Mouse (Mus musculus): ENCODE data around the gene Isg20l2. TPM values are rescaled to one million over a fixed set of nuclear protein-coding genes. Genes with fewer than 3 reads are reported as not detected.
A peak's percentile ranks its signal among the peaks of the same experiment; 100 is the strongest.

Isg20l2 gene
- polyA plus RNA-seq, 1 experiment from 2014 or later, result 63.0 TPM

DNA sequence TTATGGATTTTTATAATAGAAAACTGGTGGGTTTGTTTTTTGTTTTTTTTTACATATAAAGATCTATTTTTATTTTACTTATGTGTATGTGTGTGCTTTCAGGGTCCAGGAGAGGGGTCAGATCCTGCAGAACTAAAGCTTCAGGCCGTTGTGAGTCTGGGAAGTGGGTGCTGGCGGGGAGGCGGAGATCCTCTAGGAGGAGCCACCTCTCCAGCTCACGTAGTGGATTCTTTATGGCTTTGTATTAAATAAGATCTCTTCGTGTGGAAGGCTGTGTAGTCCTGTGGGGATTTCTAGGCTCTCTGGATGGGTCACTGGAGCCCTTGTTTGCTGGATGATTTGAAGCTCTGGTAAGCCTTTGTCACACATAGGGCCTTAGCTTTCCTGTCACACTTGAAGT is 10.5 kb downstream of the Isg20l2 start:
- peaks cover 63% of the 10 kb centered on the region for H3K36me3 ChIP-seq
- 68% methylated on average over 5 of the region's 5 CpGs for WGBS
- H3K9me3 ChIP-seq, result no peaks in the 10 kb centered on the region
- no peak overlapping the region for H3K9ac ChIP-seq
- no peak for ATAC-seq (ENCODE audit: borderline replicate concordance, extremely low read depth, low FRiP score, low TSS enrichment)
- no peak overlapping the region for H3K27ac ChIP-seq
- no peak overlapping the region for H3K4me3 ChIP-seq
- H3K4me2 ChIP-seq, result no peak overlapping the region
- H3K4me1 ChIP-seq, result peaks cover 15% of the 10 kb centered on the region
- no peaks in the 10 kb centered on the region for H3K27me3 ChIP-seq

DNA sequence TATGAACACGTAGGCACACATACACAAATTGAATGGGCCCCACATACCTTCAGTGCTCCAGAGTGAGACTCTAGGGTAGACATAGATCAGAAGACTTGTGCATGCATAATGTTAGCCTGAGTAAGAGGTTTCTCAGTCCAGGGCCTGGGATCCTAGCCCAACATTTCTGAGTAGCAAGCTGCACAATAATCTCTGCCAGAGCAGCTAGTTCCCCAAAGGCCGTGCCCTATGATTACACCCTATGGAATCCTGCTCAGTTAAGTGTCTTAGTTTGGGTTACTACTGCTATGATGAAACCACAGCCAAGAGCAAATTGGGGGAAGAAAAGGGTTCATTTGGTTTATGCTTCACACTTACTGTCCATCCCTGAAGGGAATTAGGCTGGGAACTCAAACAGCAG is 12.4 kb downstream of the Isg20l2 start:
- Histone ChIP-seq H3K9ac (no peak overlapping the region), H3K4me2 (no peak overlapping the region), H3K4me3 (no peak overlapping the region), H3K4me1 (peaks cover 21% of the 10 kb centered on the region), H3K27ac (no peak overlapping the region), H3K36me3 (peaks cover 50% of the 10 kb centered on the region), H3K9me3 (no peaks in the 10 kb centered on the region), H3K27me3 (no peaks in the 10 kb centered on the region)
- no peak for ATAC-seq (ENCODE audit: borderline replicate concordance, extremely low read depth, low FRiP score, low TSS enrichment)
- WGBS, result 93% methylated on average over 2 of the region's 2 CpGs

DNA sequence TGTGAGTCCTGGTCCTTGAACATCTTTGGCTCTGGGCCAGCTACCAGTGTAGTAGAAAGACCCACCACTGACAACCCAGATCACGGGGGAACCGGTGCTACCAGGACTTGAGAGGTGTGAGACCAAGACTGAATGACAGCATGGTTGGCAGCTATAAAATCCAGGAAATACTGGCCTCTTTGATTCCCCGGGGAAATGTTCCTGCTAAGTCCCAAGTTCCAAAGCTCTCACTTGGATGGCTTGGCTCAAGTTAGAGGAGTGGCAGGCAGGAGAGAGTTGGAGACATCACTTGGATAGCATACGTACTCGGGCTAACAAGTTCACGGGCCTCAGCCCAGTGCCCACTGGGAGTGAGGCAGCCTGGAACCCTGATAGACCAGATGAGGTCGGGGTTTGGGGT is 13.5 kb downstream of the Isg20l2 start:
- Histone ChIP-seq H3K9ac (no peak overlapping the region), H3K4me1 (peaks cover 32% of the 10 kb centered on the region), H3K4me2 (no peak overlapping the region), H3K4me3 (no peak overlapping the region), H3K9me3 (no peaks in the 10 kb centered on the region), H3K27ac (no peak overlapping the region), H3K36me3 (peaks cover 39% of the 10 kb centered on the region), H3K27me3 (peaks cover 9% of the 10 kb centered on the region; the same call in 1 of the 2 replicates)
- ATAC-seq (ENCODE audit: borderline replicate concordance, extremely low read depth, low FRiP score, low TSS enrichment), result no peak
- WGBS, result 63% methylated on average over 7 of the region's 7 CpGs

DNA sequence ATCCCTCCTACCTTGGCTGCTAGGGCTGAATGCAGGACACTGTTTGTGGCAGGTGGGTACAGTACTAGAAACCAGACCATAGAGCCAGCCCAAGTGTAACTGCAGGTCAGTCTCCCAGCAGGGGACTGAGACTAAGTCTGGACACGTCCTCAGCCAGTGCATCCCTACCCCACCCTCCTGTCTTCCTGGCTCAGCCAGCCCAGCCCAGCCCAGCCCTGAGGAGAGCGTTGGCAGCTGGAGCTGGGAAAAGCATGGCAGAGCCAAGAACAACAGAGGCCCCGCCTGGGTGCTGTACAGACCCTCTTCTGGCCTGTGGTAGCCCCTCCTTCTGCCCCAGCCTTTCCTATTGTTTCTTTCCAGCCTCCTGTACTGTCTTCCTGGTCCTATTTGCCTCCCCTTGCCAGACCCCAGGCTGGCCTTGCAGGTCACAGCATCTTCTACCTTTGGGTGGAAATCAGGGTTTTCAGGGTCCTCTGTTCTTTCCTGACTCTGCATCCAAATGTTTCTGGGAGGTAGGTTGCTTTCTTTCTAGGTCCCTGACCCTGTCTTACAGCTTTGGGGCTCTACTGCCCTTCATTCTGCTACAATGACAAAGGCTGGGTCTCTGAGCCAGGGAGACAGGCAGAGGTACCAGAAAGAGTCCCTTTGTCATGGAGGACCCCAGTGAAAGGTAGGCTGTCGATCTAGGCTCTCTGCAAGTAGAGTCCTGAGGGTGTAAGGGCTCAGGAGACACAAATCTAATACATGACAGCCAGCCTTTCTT is 14.9 kb downstream of the Isg20l2 start:
- Histone ChIP-seq H3K27me3 (peaks cover 19% of the 10 kb centered on the region; the same call in 1 of the 2 replicates), H3K36me3 (peaks cover 24% of the 10 kb centered on the region), H3K4me3 (no peak overlapping the region), H3K27ac (peak overlapping the region; percentile 24; the same call in 1 of the 2 replicates), H3K4me2 (no peak overlapping the region), H3K4me1 (peaks cover 46% of the 10 kb centered on the region), H3K9ac (no peak overlapping the region), H3K9me3 (no peaks in the 10 kb centered on the region)
- ATAC-seq (ENCODE audit: borderline replicate concordance, extremely low read depth, low FRiP score, low TSS enrichment), result peak; percentile 66; the same call in 1 of the 2 replicates
- 27% methylated on average over 4 of the region's 4 CpGs for WGBS

DNA sequence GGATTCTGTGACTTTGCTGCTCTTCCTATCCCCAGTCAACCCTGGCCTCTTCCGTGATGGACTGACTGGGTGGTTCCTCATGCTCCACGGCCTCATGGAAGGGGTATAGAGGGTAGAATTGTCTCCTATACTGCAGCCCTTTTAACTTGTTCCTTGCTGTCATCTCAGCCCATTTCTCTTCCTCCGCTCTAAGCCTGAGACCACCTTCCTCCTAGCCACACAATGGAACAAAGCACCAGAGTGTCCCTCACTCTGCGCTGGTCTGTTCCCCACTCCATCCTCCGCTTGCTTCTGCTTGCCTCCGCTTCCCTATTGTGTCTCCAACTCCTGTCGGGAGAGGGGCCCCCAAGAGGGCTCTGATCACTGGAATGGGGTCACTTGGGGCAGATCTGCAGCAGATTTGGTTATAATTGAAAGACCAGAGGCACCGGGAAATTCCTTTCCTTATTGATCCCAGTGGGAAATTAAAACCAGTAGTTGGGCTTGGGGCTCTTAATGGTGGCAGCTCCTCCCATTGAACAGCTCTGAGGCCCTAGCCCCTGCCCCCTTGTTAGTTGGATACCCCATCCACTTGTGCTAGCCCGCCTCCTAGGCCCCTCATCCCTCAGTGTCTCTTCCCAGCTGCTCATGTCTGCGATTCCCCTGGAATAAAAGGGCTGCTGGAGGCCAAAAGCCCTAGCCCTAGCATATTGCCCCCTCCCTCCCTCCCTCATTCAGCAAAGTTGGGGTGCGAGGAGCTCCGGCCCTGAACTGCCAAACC is 15.8 kb downstream of the Isg20l2 start:
- Histone ChIP-seq H3K4me2 (no peak overlapping the region), H3K9me3 (no peaks in the 10 kb centered on the region), H3K4me1 (peaks cover 52% of the 10 kb centered on the region), H3K9ac (no peak overlapping the region), H3K4me3 (no peak overlapping the region), H3K27ac (no peak overlapping the region), H3K27me3 (peaks cover 19% of the 10 kb centered on the region; the same call in 1 of the 2 replicates), H3K36me3 (peaks cover 17% of the 10 kb centered on the region)
- 41% methylated on average over 12 of the region's 12 CpGs for WGBS
- ATAC-seq (ENCODE audit: borderline replicate concordance, extremely low read depth, low FRiP score, low TSS enrichment), result no peak

DNA sequence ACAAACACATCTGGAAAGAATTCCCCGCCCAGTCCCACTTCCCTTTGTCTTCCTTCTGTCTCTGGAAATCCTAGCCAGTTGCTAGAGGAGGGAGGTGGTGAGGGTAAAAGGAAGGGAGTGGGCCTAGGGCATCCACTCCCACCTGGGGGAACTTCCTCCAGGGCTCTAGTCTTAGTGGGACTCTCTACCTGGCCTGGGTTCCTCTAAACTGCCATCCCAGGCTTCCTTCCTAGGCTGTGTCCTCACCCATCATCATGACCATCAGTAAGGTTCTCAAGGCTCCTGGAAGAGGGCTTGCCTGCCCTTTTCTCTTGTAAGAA is 16.4 kb downstream of the Isg20l2 start:
- peaks cover 54% of the 10 kb centered on the region for H3K4me1 ChIP-seq
- H3K36me3 ChIP-seq, result peaks cover 12% of the 10 kb centered on the region
- H3K4me3 ChIP-seq, result no peak overlapping the region
- WGBS, result 45% methylated on average over 1 of the region's 1 CpGs
- H3K27ac ChIP-seq, result no peak overlapping the region
- H3K9ac ChIP-seq, result no peak overlapping the region
- H3K9me3 ChIP-seq, result no peaks in the 10 kb centered on the region
- peaks cover 23% of the 10 kb centered on the region; the same call in 1 of the 2 replicates for H3K27me3 ChIP-seq
- no peak overlapping the region for H3K4me2 ChIP-seq
- no peak for ATAC-seq (ENCODE audit: borderline replicate concordance, extremely low read depth, low FRiP score, low TSS enrichment)

DNA sequence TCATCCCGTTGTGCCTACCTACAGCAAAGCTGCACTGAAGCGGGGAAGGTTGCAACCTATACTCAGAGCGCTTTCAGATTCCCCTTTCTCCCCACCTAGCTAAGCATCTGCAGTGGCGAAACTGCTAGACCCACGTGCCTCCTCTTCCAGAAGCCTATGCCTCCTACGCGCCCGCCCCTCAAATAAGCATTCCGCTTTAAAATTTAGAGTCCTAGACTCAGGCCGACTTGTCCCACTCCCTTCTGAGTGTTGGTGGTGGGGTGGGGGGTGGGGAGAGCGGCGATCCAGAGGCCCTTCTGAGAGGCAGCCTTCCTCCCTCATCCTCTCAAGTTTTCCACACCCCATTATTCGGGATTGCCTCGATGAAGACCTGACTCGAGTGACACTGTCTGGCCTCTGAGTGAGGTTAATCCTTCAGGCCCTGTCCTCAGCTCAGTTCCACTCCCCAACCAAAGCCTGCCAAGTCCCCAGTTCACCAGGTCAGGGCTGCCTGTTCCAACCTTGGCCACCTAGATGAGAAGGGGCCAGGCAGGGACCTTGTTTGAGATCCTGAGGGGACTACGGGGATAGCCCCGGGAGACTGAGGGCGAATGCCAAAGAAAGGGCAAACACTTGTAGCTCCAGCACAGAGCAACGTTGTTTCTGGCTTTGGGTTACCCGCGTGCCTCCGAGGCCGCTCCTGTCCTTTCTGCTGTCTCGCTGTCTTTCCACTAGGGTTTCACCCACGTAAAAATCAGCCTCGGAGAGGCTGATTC is 17.1 kb downstream of the Isg20l2 start:
- peak overlapping the region; percentile 31 for H3K9ac ChIP-seq
- H3K27me3 ChIP-seq, result peaks cover 25% of the 10 kb centered on the region; the same call in 1 of the 2 replicates
- peak overlapping the region; percentile 70 for H3K4me2 ChIP-seq
- peaks cover 4% of the 10 kb centered on the region for H3K36me3 ChIP-seq
- no peak overlapping the region for H3K27ac ChIP-seq
- no peaks in the 10 kb centered on the region for H3K9me3 ChIP-seq
- peak overlapping the region; percentile 29 for H3K4me3 ChIP-seq
- WGBS, result 5% methylated on average over 26 of the region's 26 CpGs
- no peak for ATAC-seq (ENCODE audit: borderline replicate concordance, extremely low read depth, low FRiP score, low TSS enrichment)
- peaks cover 60% of the 10 kb centered on the region for H3K4me1 ChIP-seq

DNA sequence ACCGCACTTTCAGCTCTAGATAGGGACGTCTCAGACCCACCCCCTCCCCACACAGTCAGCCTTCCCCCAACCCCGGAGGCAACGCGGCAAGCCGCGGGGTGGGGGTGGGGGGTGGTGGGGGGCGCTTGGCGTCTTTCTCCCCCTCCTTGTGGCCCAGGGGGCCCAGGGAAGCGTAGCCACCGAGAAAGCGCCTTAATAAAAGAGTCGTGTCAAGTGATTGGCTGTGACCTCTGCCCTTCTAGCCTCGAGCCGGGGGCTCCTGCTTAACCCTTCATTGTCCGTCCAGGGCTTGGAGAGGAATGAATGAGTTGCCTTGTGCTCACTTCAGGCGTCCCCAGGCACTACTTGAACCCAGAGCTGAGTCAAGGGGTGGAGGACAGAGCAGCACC is 17.7 kb downstream of the Isg20l2 start:
- Histone ChIP-seq H3K27ac (no peak overlapping the region), H3K4me3 (peak overlapping the region; percentile 29), H3K4me2 (peak overlapping the region; percentile 70), H3K4me1 (peaks cover 66% of the 10 kb centered on the region), H3K9ac (peak overlapping the region; percentile 31), H3K9me3 (no peaks in the 10 kb centered on the region), H3K36me3 (no peaks in the 10 kb centered on the region), H3K27me3 (peaks cover 25% of the 10 kb centered on the region; the same call in 1 of the 2 replicates)
- WGBS, result under 1% methylated on average over 17 of the region's 17 CpGs
- no peak for ATAC-seq (ENCODE audit: borderline replicate concordance, extremely low read depth, low FRiP score, low TSS enrichment)

DNA sequence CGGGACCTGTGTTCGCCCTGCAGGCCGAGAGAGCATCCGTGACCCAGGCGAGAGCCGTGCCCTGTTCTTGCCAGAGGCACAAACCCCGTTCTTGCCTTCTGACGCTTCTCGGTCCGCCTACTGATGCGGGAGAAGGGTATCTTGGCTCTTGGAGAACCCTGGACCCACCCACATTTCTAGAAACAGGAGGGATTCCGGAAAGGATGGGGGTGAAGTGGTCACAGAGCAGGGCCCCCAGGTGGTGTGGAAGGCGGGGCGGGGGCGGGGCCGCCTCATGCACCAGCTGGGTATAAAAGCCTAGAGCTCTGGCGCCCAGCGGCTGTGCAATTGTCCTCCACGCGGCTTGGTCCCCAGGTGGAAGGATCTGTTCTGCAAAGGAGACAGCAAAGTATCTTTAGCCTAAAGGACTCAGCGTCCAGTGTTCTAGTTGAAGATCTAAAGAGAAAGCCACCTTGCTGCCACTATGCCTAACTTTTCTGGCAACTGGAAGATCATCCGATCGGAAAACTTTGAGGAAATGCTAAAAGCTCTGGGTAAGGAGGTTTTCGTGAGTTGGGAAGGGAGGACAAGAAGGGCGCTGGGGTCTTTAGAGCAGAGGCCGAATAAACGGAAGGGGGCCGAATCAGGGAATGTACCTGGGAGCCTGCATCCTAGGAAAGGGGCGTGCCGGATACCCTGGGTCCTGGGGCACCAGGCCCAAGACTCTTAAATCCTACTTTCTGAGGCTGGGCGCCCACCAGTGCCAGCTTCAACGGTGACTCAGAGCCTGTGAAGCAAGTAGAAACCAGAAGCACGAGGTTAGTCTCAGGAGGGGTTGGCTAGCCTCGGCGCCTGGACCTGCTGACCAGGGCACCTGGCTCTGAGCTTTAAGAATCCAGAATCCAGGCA is 18.5 kb downstream of the Isg20l2 start, which contains the start of gene Crabp2:
Crabp2 (plus strand) TSS at position 289 of the 888 bp plus-strand sequence.
- WGBS, result 5% methylated on average over 35 of the region's 35 CpGs
- Histone ChIP-seq H3K36me3 (no peaks in the 10 kb centered on the region), H3K4me1 (peaks cover 72% of the 10 kb centered on the region), H3K27me3 (peaks cover 31% of the 10 kb centered on the region; the same call in 1 of the 2 replicates), H3K9ac (peak within 1 kb of the TSS; percentile 31), H3K4me3 (peak within 1 kb of the TSS; percentile 29), H3K27ac (no peak within 1 kb of the TSS), H3K4me2 (peak within 1 kb of the TSS; percentile 70), H3K9me3 (no peaks in the 10 kb centered on the region)
- no peak for ATAC-seq (ENCODE audit: borderline replicate concordance, extremely low read depth, low FRiP score, low TSS enrichment)

DNA sequence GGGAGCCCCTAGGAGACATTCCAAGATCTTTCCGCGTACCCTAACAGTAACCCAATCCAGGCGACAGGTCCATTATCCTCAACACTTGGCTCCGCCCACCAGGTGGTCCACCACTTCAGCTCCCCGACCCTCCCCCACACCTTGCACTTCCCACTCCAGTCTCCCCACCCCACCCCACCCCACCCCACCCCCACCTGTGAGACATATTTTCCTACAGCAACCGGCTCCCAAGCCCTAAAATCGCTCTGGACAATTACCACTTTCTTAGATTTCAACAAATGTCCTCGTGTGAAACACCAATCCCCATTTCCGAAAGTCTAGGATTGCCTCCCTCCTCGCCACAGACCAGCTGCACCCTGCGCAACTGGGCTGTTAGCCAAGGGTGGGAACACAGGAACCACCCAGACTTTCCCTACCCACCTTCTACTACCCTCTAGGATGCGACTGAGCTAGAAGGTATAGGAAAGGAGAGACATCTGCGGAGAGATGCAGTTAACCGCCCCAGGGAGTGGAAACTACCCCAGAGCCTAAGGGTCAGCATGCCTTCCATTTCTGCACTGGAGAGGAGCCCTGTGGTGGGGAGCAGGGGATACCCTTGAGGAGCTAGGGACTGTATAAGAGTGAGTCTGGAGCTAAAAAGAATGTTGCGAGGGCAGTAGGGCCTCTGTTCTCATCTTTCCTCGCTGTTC is 19.3 kb downstream of the Isg20l2 start:
- peaks cover 71% of the 10 kb centered on the region for H3K4me1 ChIP-seq
- no peaks in the 10 kb centered on the region for H3K9me3 ChIP-seq
- no peak for ATAC-seq (ENCODE audit: borderline replicate concordance, extremely low read depth, low FRiP score, low TSS enrichment)
- H3K4me3 ChIP-seq, result no peak overlapping the region
- H3K27me3 ChIP-seq, result peaks cover 31% of the 10 kb centered on the region; the same call in 1 of the 2 replicates
- H3K36me3 ChIP-seq, result no peaks in the 10 kb centered on the region
- WGBS, result 22% methylated on average over 16 of the region's 16 CpGs
- no peak overlapping the region for H3K9ac ChIP-seq
- H3K27ac ChIP-seq, result no peak overlapping the region
- H3K4me2 ChIP-seq, result peak overlapping the region; percentile 70
